Mouse (Mus musculus) testis, adult 2 months (tissue): ENCODE results near the gene Rbbp7.

Experiments
- CTCF ChIP-seq: fragments of 200-500 bp; IDR thresholded peaks from 2 replicates; pipeline ENCODE4 v1.5.1; 2012; ENCODE audit warnings: low read depth, mild to moderate bottlenecking, inconsistent platforms, low read length, moderate library complexity; ENCODE audit not compliant: control insufficient read depth, insufficient read depth, insufficient replicate concordance
- POLR2A ChIP-seq: fragments of 200-500 bp; IDR thresholded peaks from 2 replicates; pipeline ENCODE4 v1.6.1; 2012; ENCODE audit warnings: low read depth, mild to moderate bottlenecking, inconsistent platforms, low read length, moderate library complexity; ENCODE audit not compliant: control insufficient read depth

DNA sequence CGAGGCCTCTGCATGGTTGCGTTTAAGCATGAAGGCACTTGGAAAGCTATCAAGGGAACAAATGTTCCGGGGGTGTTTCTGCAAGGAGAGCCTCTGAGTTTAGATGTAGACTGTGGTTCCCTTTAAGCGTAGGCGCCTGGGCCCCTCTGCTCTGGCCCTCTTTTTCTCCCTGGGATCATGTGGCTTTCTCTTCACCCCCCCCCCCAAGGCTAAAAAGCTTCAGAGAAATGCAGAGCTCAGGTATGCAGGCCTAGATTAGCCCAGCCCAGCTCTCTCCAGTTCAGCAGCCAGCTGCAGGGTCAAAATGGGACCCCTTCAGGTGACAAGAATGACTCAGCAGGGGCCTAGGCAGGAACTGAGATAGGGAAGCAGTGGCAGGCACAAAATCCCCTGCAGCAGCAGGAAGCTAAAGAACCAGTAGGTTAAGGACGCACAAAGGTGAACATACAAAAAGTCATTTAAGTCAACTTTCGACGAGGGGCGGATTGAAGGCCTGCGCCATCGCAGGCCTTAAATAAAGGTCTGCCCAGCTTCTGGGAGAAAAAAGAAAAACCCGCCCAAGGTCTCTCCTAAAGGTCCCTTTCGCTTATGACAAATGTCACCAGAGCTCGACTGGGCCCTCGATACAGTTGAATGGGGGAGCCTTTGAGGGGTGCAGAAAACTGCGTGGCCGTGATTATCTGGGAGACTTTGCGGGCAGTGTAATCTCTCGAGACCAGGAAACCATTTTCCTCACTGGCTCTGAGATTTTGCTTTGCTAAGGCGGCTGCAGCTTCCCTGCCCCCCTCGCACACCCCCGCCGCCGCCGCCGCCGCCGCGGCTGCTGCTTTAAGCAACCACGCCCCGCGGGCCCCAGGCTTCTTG, 719 bp upstream of the Rbbp7 start:
- TF ChIP-seq CTCF: no peak
- TF ChIP-seq POLR2A: no peak
